Mouse (Mus musculus) splenic B cell, adult 2 months (primary cell): Measurements from ENCODE around the gene Mindy4b-ps.
"Not testable (repeated sequence)": the region's sequence is repeated elsewhere in the genome, so short reads cannot be mapped to it uniquely, and the experiment has no call there.

ENCODE experiments used
- DNase-seq: peaks from one replicate; pipeline ENCODE4 v3.0.0-alpha.2; 2011; ENCODE audit warnings: low read depth, low spot score
- H3K27me3 ChIP-seq: 2 replicates; pipeline ENCODE4 v1.6.1; 2012; ENCODE audit warnings: mild to moderate bottlenecking, low read length, moderate library complexity, mixed read lengths; ENCODE audit not compliant: control insufficient read depth, poor library complexity, insufficient read depth, severe bottlenecking
- H3K36me3 ChIP-seq: 2 replicates; pipeline ENCODE4 v1.6.1; 2012; ENCODE audit warnings: mild to moderate bottlenecking, low read length, moderate library complexity, mixed read lengths; ENCODE audit not compliant: control insufficient read depth, poor library complexity, insufficient read depth, severe bottlenecking

The Mindy4b-ps gene

GRCm38 (mm10) chr3:58822211-58822610 lies at the start of gene Mindy4b-ps:
Gene Mindy4b-ps (minus strand): TSS chr3:58822311.
- Histone ChIP-seq H3K36me3 (no peaks in the 10 kb centered on the region), H3K27me3 (no peaks in the 10 kb centered on the region)
- no peak for DNase-seq

DNA sequence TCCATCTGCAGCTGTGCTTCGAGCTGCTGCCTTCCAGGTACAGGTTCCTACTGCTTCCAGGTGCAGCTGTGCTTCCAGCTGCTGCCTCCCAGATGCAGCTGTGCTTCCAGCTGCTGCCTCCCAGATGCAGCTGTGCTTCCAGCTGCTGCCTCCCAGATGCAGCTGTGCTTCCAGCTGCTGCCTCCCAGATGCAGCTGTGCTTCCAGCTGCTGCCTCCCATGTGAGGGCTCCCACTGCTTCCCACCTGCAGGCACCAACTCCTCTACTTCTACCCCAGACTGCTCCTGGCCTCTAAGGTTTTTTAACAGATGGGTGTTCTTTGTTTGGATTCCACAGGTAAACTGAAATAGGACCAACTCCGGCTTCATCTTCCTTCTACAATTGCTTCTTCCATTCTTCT lies 49.8 kb upstream of the Mindy4b-ps start:
- H3K27me3 ChIP-seq, DNase-seq, H3K36me3 ChIP-seq: not testable (repeated sequence)

GRCm38 (mm10) chr3:58865690-58866089 lies 43.6 kb upstream of the Mindy4b-ps start:
- Histone ChIP-seq H3K36me3 (no peaks in the 10 kb centered on the region), H3K27me3 (no peaks in the 10 kb centered on the region)
- no peak for DNase-seq

- no peaks in the 10 kb centered on the region for H3K27me3 ChIP-seq
- DNase-seq = no peak
- no peaks in the 10 kb centered on the region for H3K36me3 ChIP-seq
Observed at GRCm38 (mm10) chr3:58862976-58863375, 40.9 kb upstream of the Mindy4b-ps start.

DNA sequence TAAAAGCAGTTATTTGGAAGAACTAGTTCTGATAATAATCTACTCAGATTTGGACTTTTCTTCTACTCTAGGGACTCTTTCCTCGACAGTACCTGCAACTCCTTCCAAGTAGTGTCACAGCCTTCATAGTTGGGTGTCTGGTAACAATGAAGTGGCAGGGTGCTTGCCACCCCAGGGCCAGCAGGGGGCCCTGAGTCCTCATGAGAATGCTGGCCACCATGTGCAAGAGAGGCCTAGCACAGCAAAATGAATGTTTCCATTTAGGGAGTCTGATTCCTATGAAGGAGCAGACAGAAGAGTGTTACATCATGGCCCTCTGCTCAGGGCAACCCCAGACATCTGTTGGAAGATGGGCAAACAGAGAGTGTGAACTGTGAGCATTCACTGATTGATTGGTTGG lies 21.3 kb upstream of the Mindy4b-ps start:
- Histone ChIP-seq H3K36me3 (no peaks in the 10 kb centered on the region), H3K27me3 (no peaks in the 10 kb centered on the region)
- peak; percentile 7 for DNase-seq

DNA sequence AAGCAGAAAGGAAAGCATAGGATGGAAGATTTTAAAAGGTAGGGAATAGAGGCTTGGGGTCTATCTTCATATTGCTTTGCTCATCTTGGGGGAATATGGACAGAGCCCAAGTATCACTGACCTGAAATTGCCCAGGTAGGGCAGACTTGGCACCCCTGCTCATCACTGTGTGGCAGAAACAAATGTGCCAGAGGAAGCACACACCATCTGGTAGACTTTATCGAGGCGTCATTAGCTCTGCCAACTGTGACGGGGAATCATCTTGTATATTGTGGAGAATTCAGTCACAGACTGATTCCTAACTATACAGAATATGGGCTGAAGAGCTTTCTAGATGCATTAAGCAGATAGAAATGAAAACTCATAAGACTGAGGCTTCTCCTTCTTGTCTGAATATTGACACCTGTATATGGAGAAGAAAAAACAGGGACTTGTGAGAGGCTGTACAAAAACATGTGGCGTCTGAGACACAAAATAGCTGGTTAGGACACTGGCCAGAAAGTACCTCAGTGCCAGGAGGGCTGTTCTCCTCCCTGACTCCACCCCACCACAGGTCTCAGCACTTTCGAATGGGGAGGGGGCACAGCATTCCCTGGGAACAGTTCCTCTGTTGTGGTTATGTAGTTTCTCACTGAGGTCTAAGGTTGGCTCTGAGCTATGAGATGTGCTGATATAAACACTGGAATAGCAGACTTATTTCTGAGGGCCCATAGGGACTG lies 11.5 kb upstream of the Mindy4b-ps start:
- Histone ChIP-seq H3K27me3 (no peaks in the 10 kb centered on the region), H3K36me3 (no peaks in the 10 kb centered on the region)
- no peak for DNase-seq

GRCm38 (mm10) chr3:58832888-58833287 lies 10.8 kb upstream of the Mindy4b-ps start:
- Histone ChIP-seq H3K27me3 (no peaks in the 10 kb centered on the region), H3K36me3 (no peaks in the 10 kb centered on the region)
- DNase-seq = no peak

GRCm38 (mm10) chr3:58831586-58831985 lies 9.5 kb upstream of the Mindy4b-ps start:
- Histone ChIP-seq H3K27me3 (no peaks in the 10 kb centered on the region), H3K36me3 (no peaks in the 10 kb centered on the region)
- DNase-seq = no peak

DNA sequence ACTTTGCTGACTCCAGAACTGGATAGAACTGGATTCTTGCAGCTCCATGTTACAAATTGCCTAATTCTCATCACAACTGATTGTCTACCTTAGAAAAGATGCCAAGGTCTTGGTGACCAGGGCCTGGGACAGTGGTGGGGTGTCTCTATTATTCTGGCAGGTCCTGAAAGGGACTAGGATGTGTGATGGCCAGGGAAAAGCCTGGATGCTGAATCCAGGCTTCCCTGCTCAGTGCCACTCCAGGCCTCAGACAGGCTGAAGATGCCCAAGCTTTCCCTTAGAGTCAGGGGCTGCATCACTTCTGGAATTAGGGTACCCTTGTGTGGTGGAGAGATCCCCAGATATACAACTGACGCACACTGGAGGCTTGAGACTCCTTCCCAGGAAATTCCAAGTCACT lies 7.8 kb upstream of the Mindy4b-ps start:
- H3K36me3 ChIP-seq = no peaks in the 10 kb centered on the region
- DNase-seq = no peak
- no peaks in the 10 kb centered on the region for H3K27me3 ChIP-seq

- no peaks in the 10 kb centered on the region for H3K27me3 ChIP-seq
- H3K36me3 ChIP-seq = no peaks in the 10 kb centered on the region
- DNase-seq = no peak
Observed at GRCm38 (mm10) chr3:58828366-58829153, 6.4 kb upstream of the Mindy4b-ps start.

DNA sequence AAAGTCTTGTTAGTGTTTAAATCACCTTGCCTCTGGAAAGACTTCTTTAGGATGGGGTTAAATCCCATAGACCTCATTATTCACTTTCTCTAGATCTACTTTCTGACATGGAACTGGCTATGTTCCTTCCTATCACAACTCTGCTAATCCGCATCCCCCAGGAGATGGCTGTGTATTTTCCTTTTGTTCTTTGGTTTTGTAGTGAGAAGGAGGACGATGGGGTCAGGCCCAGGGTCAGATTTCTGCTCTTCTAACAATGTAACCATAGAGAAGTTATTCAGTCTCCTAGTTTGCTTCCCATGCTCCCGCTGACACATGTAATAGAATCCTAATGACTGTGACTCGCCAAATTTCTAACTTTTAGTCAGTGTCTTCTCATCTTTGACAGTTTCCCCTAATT lies 4.2 kb upstream of the Mindy4b-ps start:
- DNase-seq = no peak
- Histone ChIP-seq H3K27me3 (no peaks in the 10 kb centered on the region), H3K36me3 (no peaks in the 10 kb centered on the region)

DNA sequence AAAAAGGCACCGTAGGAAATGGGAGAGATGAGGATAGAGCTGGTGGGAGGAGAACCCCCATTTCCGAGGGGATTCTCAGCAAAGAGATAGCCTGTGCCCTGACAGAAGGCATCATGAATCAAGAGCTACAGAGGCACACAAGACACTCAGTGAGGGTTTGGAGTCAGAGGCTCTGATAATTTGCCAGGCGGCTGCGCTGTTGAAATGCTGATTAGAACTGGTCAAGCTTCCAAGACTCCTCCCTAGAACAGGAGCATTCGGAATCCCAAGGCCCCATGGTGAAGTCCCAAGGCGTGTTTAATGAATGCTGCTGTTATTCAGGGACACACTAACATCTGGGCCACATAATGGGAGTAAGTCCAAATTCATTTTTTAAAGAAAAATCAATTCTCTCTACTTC lies 4.8 kb downstream of the Mindy4b-ps start:
- no peaks in the 10 kb centered on the region for H3K27me3 ChIP-seq
- DNase-seq = no peak
- no peaks in the 10 kb centered on the region for H3K36me3 ChIP-seq

- DNase-seq = no peak
- H3K36me3 ChIP-seq = no peaks in the 10 kb centered on the region
- H3K27me3 ChIP-seq = no peaks in the 10 kb centered on the region
Observed at GRCm38 (mm10) chr3:58814191-58814590, 7.9 kb downstream of the Mindy4b-ps start.

GRCm38 (mm10) chr3:58810353-58810752 lies 11.8 kb downstream of the Mindy4b-ps start:
- Histone ChIP-seq H3K36me3 (no peaks in the 10 kb centered on the region), H3K27me3 (no peaks in the 10 kb centered on the region)
- DNase-seq = no peak

- Histone ChIP-seq H3K36me3 (no peaks in the 10 kb centered on the region), H3K27me3 (no peaks in the 10 kb centered on the region)
- DNase-seq = no peak
Observed at GRCm38 (mm10) chr3:58809111-58809915, 12.8 kb downstream of the Mindy4b-ps start.
